Mouse (Mus musculus) MEL (cell line): ENCODE results near the gene Nfia. TPM values are rescaled to one million over a fixed set of nuclear protein-coding genes. Genes with fewer than 3 reads are reported as not detected.

ENCODE experiments used
- DNase-seq: peaks from one replicate; pipeline ENCODE4 v3.0.0; 2011; ENCODE audit warnings: low read depth, low spot score
- H3K27ac ChIP-seq: 2 replicates; pipeline ENCODE4 v1.5.1; 2012; ENCODE audit warnings: low read depth, mild to moderate bottlenecking, control low read depth, low read length, moderate library complexity; ENCODE audit not compliant: control insufficient read depth
- H3K27me3 ChIP-seq, 2 experiments: fragments of 150-350 bp in 1 of 2; sonication (generic) in 1 of 2; 2 replicates each; pipeline ENCODE4 v1.6.1; 2012; ENCODE audit warnings: low read length in 2 of 2, mild to moderate bottlenecking in 2 of 2, improper control_type of control experiment in 1 of 2, moderate library complexity in 1 of 2; ENCODE audit not compliant: insufficient read depth in 2 of 2, control insufficient read depth in 1 of 2
- H3K36me3 ChIP-seq, 2 experiments: 2 replicates each; pipeline ENCODE4 v1.6.1; 2012 to 2014; ENCODE audit warnings: low read length in 2 of 2, improper control_type of control experiment in 1 of 2, inconsistent platforms in 1 of 2, mild to moderate bottlenecking in 1 of 2; ENCODE audit not compliant: insufficient read depth in 2 of 2, control insufficient read depth in 1 of 2
- H3K4me1 ChIP-seq, 2 experiments: fragments of 150-350 bp in 1 of 2; sonication (generic) in 1 of 2; 2 replicates each; pipeline ENCODE4 v1.6.1; 2012; ENCODE audit warnings: low read length in 2 of 2, improper control_type of control experiment in 1 of 2, mild to moderate bottlenecking in 1 of 2; ENCODE audit not compliant: insufficient read depth in 2 of 2, control insufficient read depth in 1 of 2
- H3K4me3 ChIP-seq, 2 experiments: fragments of 150-350 bp in 1 of 2; sonication (generic) in 1 of 2; 2 replicates each; pipeline ENCODE4 v1.5.1; 2012; ENCODE audit warnings: low read depth in 2 of 2, low read length in 2 of 2, mild to moderate bottlenecking in 2 of 2, moderate library complexity in 2 of 2, control low read depth in 1 of 2, improper control_type of control experiment in 1 of 2; ENCODE audit not compliant: control insufficient read depth in 1 of 2, insufficient read depth in 1 of 2
- H3K79me2 ChIP-seq: 2 replicates; pipeline ENCODE4 v1.6.1; 2012; ENCODE audit warnings: mild to moderate bottlenecking, low read length, moderate library complexity; ENCODE audit not compliant: control insufficient read depth, poor library complexity, insufficient read depth
- H3K9ac ChIP-seq: 2 replicates; pipeline ENCODE4 v1.6.1; 2012; ENCODE audit warnings: low read depth, mild to moderate bottlenecking, control low read depth, low read length, moderate library complexity; ENCODE audit not compliant: control insufficient read depth, poor library complexity, severe bottlenecking
- H3K9me3 ChIP-seq: fragments of 150-350 bp; sonication (generic); replicated peaks from 2 replicates; pipeline ENCODE4 v1.6.1; 2012; ENCODE audit warnings: mild to moderate bottlenecking, low read length, improper control_type of control experiment, moderate library complexity; ENCODE audit not compliant: insufficient read depth
- BHLHE40 ChIP-seq: IDR thresholded peaks from 2 replicates; pipeline ENCODE4 v1.6.1; 2012; ENCODE audit warnings: low read depth, mild to moderate bottlenecking, inconsistent platforms, low read length, improper control_type of control experiment, borderline replicate concordance
- CHD1 ChIP-seq: IDR thresholded peaks from 2 replicates; pipeline ENCODE4 v1.6.1; 2012; ENCODE audit warnings: low read depth, mild to moderate bottlenecking, inconsistent platforms, low read length, improper control_type of control experiment
- CHD2 ChIP-seq: IDR thresholded peaks from 2 replicates; pipeline ENCODE4 v1.6.1; 2011; ENCODE audit warnings: low read length, improper control_type of control experiment
- E2F4 ChIP-seq: IDR thresholded peaks from 2 replicates; pipeline ENCODE4 v1.6.1; 2011; ENCODE audit warnings: low read depth, low read length, improper control_type of control experiment, borderline replicate concordance
- EP300 ChIP-seq, 2 experiments: IDR thresholded peaks; 2 replicates each; pipeline ENCODE4 v1.6.1; 2011; ENCODE audit warnings: improper control_type of control experiment in 2 of 2, low read length in 2 of 2, low read depth in 1 of 2, mild to moderate bottlenecking in 1 of 2
- ETS1 ChIP-seq: IDR thresholded peaks from 2 replicates; pipeline ENCODE4 v1.6.1; 2012; ENCODE audit warnings: low read depth, mild to moderate bottlenecking, inconsistent platforms, low read length, improper control_type of control experiment, moderate library complexity
- GABPA ChIP-seq: IDR thresholded peaks from 2 replicates; pipeline ENCODE4 v1.6.1; 2012; ENCODE audit warnings: low read depth, mild to moderate bottlenecking, inconsistent platforms, low read length, improper control_type of control experiment, moderate library complexity
- GATA1 ChIP-seq: IDR thresholded peaks from 2 replicates; pipeline ENCODE4 v1.6.1; 2011; ENCODE audit warnings: low read depth, low read length, improper control_type of control experiment
- HCFC1 ChIP-seq: IDR thresholded peaks from 2 replicates; pipeline ENCODE4 v1.6.1; 2012; ENCODE audit warnings: low read depth, mild to moderate bottlenecking, inconsistent platforms, low read length, improper control_type of control experiment, moderate library complexity
- KAT2A ChIP-seq: conservative IDR thresholded peaks from 2 replicates; pipeline ENCODE4 v1.6.1; 2012; ENCODE audit warnings: low read depth, low read length, improper control_type of control experiment, inconsistent platforms
- MAFK ChIP-seq: IDR thresholded peaks from 2 replicates; pipeline ENCODE4 v1.6.1; 2011; ENCODE audit warnings: low read depth, mild to moderate bottlenecking, low read length, improper control_type of control experiment, borderline replicate concordance
- MAZ ChIP-seq: IDR thresholded peaks from 2 replicates; pipeline ENCODE4 v1.6.1; 2012; ENCODE audit warnings: low read depth, mild to moderate bottlenecking, inconsistent platforms, low read length, improper control_type of control experiment
- MEF2A ChIP-seq: IDR thresholded peaks from 2 replicates; pipeline ENCODE4 v1.6.1; 2014; ENCODE audit warnings: low read depth, mild to moderate bottlenecking, inconsistent platforms, low read length, improper control_type of control experiment; ENCODE audit not compliant: poor library complexity, insufficient replicate concordance, severe bottlenecking; ENCODE audit errors: extremely low read depth
- MXI1 ChIP-seq: IDR thresholded peaks from 2 replicates; pipeline ENCODE4 v1.6.1; 2011; ENCODE audit warnings: mild to moderate bottlenecking, low read depth, low read length, improper control_type of control experiment
- MYB ChIP-seq: IDR thresholded peaks from 2 replicates; pipeline ENCODE4 v1.6.1; 2011; ENCODE audit warnings: mild to moderate bottlenecking, low read depth, low read length, improper control_type of control experiment
- MYC ChIP-seq: IDR thresholded peaks from 2 replicates; pipeline ENCODE4 v1.6.1; 2011; ENCODE audit warnings: low read depth, mild to moderate bottlenecking, low read length, improper control_type of control experiment, moderate library complexity
- NRF1 ChIP-seq: IDR thresholded peaks from 2 replicates; pipeline ENCODE4 v1.6.1; 2014; ENCODE audit warnings: low read depth, mild to moderate bottlenecking, inconsistent platforms, low read length, improper control_type of control experiment, moderate library complexity; ENCODE audit not compliant: poor library complexity, insufficient read depth, severe bottlenecking
- POLR2A ChIP-seq, 2 experiments: IDR thresholded peaks; 2 replicates each; pipeline ENCODE4 v1.6.1; 2011 to 2012; ENCODE audit warnings: low read length in 2 of 2, mild to moderate bottlenecking in 2 of 2, control low read depth in 1 of 2, improper control_type of control experiment in 1 of 2, low read depth in 1 of 2, moderate library complexity in 1 of 2; ENCODE audit not compliant: control insufficient read depth in 1 of 2, insufficient read depth in 1 of 2, poor library complexity in 1 of 2
- POLR2AphosphoS2 ChIP-seq: IDR thresholded peaks from 2 replicates; pipeline ENCODE4 v1.6.1; 2011; ENCODE audit warnings: low read length, improper control_type of control experiment
- POLR2AphosphoS5 ChIP-seq: IDR thresholded peaks from 2 replicates; pipeline ENCODE4 v1.6.1; 2012; ENCODE audit warnings: low read depth, borderline replicate concordance, mild to moderate bottlenecking, inconsistent platforms, low read length, moderate library complexity, mixed read lengths
- RCOR1 ChIP-seq: IDR thresholded peaks from 2 replicates; pipeline ENCODE4 v1.6.1; 2012; ENCODE audit warnings: low read depth, mild to moderate bottlenecking, inconsistent platforms, low read length, improper control_type of control experiment
- SIN3A ChIP-seq: IDR thresholded peaks from 2 replicates; pipeline ENCODE4 v1.6.1; 2012; ENCODE audit warnings: low read length, improper control_type of control experiment, inconsistent platforms
- SMC3 ChIP-seq: IDR thresholded peaks from 2 replicates; pipeline ENCODE4 v1.6.1; 2011; ENCODE audit warnings: low read depth, low read length, improper control_type of control experiment
- TAL1 ChIP-seq: IDR thresholded peaks from 2 replicates; pipeline ENCODE4 v1.6.1; 2012; ENCODE audit warnings: mild to moderate bottlenecking, inconsistent platforms, low read length, moderate library complexity, mixed read lengths
- TCF12 ChIP-seq: IDR thresholded peaks from 2 replicates; pipeline ENCODE4 v1.6.1; 2014; ENCODE audit warnings: low read depth, mild to moderate bottlenecking, inconsistent platforms, low read length, improper control_type of control experiment, moderate library complexity
- UBTF ChIP-seq: IDR thresholded peaks from 2 replicates; pipeline ENCODE4 v1.6.1; 2012; ENCODE audit warnings: low read depth, mild to moderate bottlenecking, inconsistent platforms, low read length, improper control_type of control experiment, moderate library complexity, borderline replicate concordance; ENCODE audit not compliant: insufficient read depth
- USF2 ChIP-seq, 2 experiments: IDR thresholded peaks; 2 replicates each; pipeline ENCODE4 v1.6.1; 2011 to 2012; ENCODE audit warnings: improper control_type of control experiment in 2 of 2, low read length in 2 of 2, borderline replicate concordance in 1 of 2, inconsistent platforms in 1 of 2, low read depth in 1 of 2, mild to moderate bottlenecking in 1 of 2; ENCODE audit not compliant: insufficient read depth in 1 of 2
- ZC3H11A ChIP-seq: IDR thresholded peaks from 2 replicates; pipeline ENCODE4 v1.6.1; 2012; ENCODE audit warnings: low read depth, mild to moderate bottlenecking, inconsistent platforms, low read length, improper control_type of control experiment
- ZKSCAN1 ChIP-seq: IDR thresholded peaks from 2 replicates; pipeline ENCODE4 v1.6.1; 2012; ENCODE audit warnings: low read depth, mild to moderate bottlenecking, inconsistent platforms, low read length, improper control_type of control experiment, moderate library complexity
- ZMIZ1 ChIP-seq: IDR thresholded peaks from 2 replicates; pipeline ENCODE4 v1.6.1; 2012; ENCODE audit warnings: low read depth, mild to moderate bottlenecking, inconsistent platforms, low read length, improper control_type of control experiment, moderate library complexity
- polyA plus RNA-seq, 2 experiments: library from polyadenylated mRNA; stranded (reverse) in 1 of 2; unstranded in 1 of 2; fragments of >175 nt in 1 of 2; fragments of >200 nt in 1 of 2; gene quantifications; 2 replicates each; pipeline versions ENCODE4 v1.2.1 to v1.2.4; 2012; ENCODE audit warnings: low replicate concordance in 2 of 2, low read depth in 1 of 2; ENCODE audit not compliant: insufficient read length in 2 of 2, insufficient read depth in 1 of 2, missing spikeins in 1 of 2
- total RNA-seq: library from RNA; depleted of rRNA; stranded (reverse); fragments of 300-350 nt; gene quantifications from 2 replicates; pipeline ENCODE4 v1.2.3, GENCODE M21; 2012

Gene Nfia
- total and polyA plus RNA-seq, 3 experiments, result 10.2 to 20.5 (median 13.4) TPM

DNA sequence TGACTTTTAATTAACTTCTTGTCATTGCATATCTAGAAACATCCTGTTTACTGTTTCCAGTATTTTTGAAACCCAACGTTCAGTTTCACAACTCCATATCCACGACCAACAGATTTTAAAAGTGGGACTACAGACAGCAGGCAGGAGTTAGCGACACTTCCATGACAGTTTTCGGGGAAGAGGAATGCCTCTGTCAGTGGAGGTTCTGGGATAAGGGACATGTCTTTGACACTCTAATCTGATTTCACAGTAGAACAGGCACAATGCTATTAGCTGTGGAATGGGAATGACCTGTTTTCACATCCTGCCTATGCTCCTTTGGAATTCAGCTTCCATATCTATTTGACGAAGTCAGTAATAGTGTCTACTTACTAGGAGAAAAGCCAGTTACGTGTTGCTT, 317.5 kb downstream of the Nfia start:
- Histone ChIP-seq H3K79me2 (no peaks in the 10 kb centered on the region), H3K36me3 (peaks cover 0 to 28% of the 10 kb centered on the region in 2 experiments; a peak in 3 of 4 replicates), H3K27ac (no peak overlapping the region), H3K9me3 (no peaks in the 10 kb centered on the region), H3K4me1 (no peaks in the 10 kb centered on the region), H3K4me3 (no peak overlapping the region), H3K27me3 (no peaks in the 10 kb centered on the region), H3K9ac (no peak overlapping the region)
- DNase-seq, result no peak
- TF ChIP-seq ZKSCAN1 (no peak), SIN3A (no peak), USF2 (IDR thresholded peaks at IDR 0.05; ENCODE audit: borderline replicate concordance in 1 of 2, insufficient read depth in 1 of 2, low read depth in 1 of 2, low read length in 2 of 2) (no peak), CHD2 (no peak), BHLHE40 (no peak), MXI1 (no peak), E2F4 (no peak), GATA1 (no peak), TCF12 (no peak), POLR2A (IDR thresholded peaks at IDR 0.05; ENCODE audit: control insufficient read depth in 1 of 2, insufficient read depth in 1 of 2, low read depth in 1 of 2, low read length in 2 of 2, poor library complexity in 1 of 2) (no peak), EP300 (IDR thresholded peaks at IDR 0.05; ENCODE audit: low read depth in 1 of 2, low read length in 2 of 2) (no peak), MYB (no peak), RCOR1 (no peak), KAT2A (no peak), MAZ (no peak), SMC3 (no peak), ZMIZ1 (no peak), ZC3H11A (no peak)

DNA sequence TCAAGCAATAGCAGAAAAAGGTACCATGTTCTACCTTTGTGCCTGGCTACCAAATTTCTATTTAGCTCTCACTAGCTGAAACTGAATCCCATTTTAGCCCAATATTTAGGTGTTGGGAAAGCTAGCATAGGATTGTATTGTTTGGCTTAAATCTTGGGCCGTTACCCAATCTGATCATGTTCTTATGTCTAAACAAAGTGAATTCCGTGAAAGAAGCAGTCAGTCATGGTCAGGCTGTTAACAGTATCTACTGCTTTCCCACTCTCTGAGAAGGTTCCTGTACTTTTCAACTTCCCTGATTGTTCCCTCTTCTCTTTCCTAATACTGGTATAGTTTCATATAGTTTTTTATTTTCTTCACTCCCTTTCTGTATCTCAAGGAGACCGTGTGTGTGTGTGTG, 318.1 kb downstream of the Nfia start:
- DNase-seq, result no peak
- Histone ChIP-seq H3K27me3 (no peaks in the 10 kb centered on the region), H3K4me3 (no peak overlapping the region), H3K36me3 (peaks cover 0 to 29% of the 10 kb centered on the region in 2 experiments; a peak in 3 of 4 replicates), H3K9ac (no peak overlapping the region), H3K4me1 (no peaks in the 10 kb centered on the region), H3K27ac (no peak overlapping the region), H3K79me2 (no peaks in the 10 kb centered on the region), H3K9me3 (no peaks in the 10 kb centered on the region)
- TF ChIP-seq MXI1 (no peak), KAT2A (no peak), CHD1 (no peak), POLR2AphosphoS2 (no peak), MYC (no peak), SIN3A (no peak), ZC3H11A (no peak), POLR2AphosphoS5 (no peak), SMC3 (no peak), MEF2A (no peak), GABPA (no peak), ETS1 (no peak), NRF1 (no peak), TAL1 (no peak), BHLHE40 (no peak), MAFK (no peak), HCFC1 (no peak), UBTF (no peak), E2F4 (no peak)
